Mouse (Mus musculus) bone marrow, adult 2 months (tissue): ENCODE measurements around the gene Flywch2. TPM values are rescaled to one million over a fixed set of nuclear protein-coding genes. Genes with fewer than 3 reads are reported as not detected.

ENCODE experiments used
- H3K27ac ChIP-seq: fragments of 200-500 bp; 2 replicates; pipeline ENCODE4 v1.5.1; 2012; ENCODE audit warnings: low read depth, mild to moderate bottlenecking, control low read depth, inconsistent platforms, low read length; ENCODE audit not compliant: control insufficient read depth, poor library complexity, insufficient read depth
- H3K4me1 ChIP-seq: fragments of 200-500 bp; 2 replicates; pipeline ENCODE4 v1.6.1; 2011; ENCODE audit warnings: low read length; ENCODE audit not compliant: control insufficient read depth, insufficient read depth
- H3K4me3 ChIP-seq: fragments of 200-500 bp; replicated peaks from 2 replicates; pipeline ENCODE3; 2011; ENCODE audit warnings: mild to moderate bottlenecking, low read depth, low read length, control low read depth; ENCODE audit not compliant: control insufficient read depth
- CTCF ChIP-seq: fragments of 200-500 bp; IDR thresholded peaks from 2 replicates; pipeline ENCODE4 v1.5.1; 2011; ENCODE audit warnings: low read length, control low read depth; ENCODE audit not compliant: control insufficient read depth, insufficient read depth
- POLR2A ChIP-seq: fragments of 200-500 bp; IDR thresholded peaks from 2 replicates; pipeline ENCODE4 v1.6.1; 2011; ENCODE audit warnings: low read depth, mild to moderate bottlenecking, control low read depth, low read length, borderline replicate concordance; ENCODE audit not compliant: control insufficient read depth
- WGBS: fragments of 180-500 bp; shearing (Covaris S2); methylation state at CpG from one replicate; pipeline ENCODE4 v1.1.7; 2018; 5-methylcytosine and 5-hydroxymethylcytosine counted together
- polyA plus RNA-seq: library from polyadenylated mRNA; stranded (reverse); fragments of >200 nt; gene quantifications from 2 replicates; pipeline ENCODE4 v1.2.4, GENCODE M21; 2011; ENCODE audit warnings: low replicate concordance; ENCODE audit not compliant: missing spikeins, insufficient read depth, insufficient read length

Gene Flywch2
- polyA plus RNA-seq, 1 experiment, result not detected

DNA sequence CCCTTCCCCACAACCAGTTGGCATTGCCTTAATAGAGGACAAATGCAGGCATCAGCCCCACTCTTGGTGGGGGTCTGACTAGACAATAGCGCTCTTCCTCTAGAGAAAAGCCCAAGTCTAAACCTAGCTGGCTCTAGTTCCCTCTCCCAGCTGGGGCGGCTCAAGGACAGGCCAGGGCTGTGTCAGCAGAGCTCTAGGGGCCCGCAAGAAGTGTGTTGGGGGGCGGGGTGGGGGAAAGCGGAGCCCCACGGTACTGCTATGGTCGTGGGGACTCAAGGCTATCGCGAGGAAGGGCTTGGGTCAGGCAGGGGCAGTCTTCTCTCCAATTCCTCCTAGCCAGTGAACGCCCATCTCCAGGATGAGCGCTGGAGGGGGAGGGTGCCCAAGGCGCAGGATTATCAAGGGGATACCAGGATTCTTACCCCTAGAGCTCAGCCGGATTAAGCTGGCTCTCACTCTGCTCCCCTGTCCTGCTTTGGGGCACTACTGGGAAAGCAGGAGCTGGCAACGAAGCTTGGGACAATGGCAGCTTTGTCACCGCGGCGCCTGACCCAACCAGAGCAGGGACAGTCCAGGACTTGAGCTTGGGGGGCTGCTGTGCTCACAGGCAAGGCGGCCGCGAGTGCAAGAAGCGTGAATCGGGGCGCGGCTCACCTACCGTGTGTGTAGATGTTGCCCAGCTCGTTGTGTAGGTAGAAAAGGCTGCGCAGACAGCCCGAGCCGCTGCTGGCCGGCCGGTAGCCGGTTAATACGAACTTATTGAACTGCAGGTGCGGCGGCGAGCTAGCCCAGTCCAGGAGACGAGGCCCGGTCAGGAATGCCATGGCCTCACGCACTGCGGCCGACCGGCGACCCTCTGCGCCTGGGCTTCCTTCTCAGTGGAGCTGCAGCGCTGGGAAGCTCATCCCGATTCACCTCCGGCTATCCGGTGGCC lies 46.4 kb downstream of the Flywch2 start:
- Histone ChIP-seq H3K4me1 (peaks cover 1% of the 10 kb centered on the region), H3K27ac (peak overlapping the region; percentile 20; the same call in 1 of the 2 replicates), H3K4me3 (peak overlapping the region; percentile 67)
- TF ChIP-seq CTCF (no peak), POLR2A (no peak)
- WGBS, result 4% methylated on average over 48 of the region's 48 CpGs

GRCm38 (mm10) chr17:23738836-23739201 lies 47.1 kb downstream of the Flywch2 start:
- peaks cover 1% of the 10 kb centered on the region for H3K4me1 ChIP-seq
- H3K27ac ChIP-seq, result no peak overlapping the region
- H3K4me3 ChIP-seq, result no peak overlapping the region
- no peak for TF ChIP-seq POLR2A
- no peak for TF ChIP-seq CTCF
- 80% methylated on average over 2 of the region's 2 CpGs for WGBS

DNA sequence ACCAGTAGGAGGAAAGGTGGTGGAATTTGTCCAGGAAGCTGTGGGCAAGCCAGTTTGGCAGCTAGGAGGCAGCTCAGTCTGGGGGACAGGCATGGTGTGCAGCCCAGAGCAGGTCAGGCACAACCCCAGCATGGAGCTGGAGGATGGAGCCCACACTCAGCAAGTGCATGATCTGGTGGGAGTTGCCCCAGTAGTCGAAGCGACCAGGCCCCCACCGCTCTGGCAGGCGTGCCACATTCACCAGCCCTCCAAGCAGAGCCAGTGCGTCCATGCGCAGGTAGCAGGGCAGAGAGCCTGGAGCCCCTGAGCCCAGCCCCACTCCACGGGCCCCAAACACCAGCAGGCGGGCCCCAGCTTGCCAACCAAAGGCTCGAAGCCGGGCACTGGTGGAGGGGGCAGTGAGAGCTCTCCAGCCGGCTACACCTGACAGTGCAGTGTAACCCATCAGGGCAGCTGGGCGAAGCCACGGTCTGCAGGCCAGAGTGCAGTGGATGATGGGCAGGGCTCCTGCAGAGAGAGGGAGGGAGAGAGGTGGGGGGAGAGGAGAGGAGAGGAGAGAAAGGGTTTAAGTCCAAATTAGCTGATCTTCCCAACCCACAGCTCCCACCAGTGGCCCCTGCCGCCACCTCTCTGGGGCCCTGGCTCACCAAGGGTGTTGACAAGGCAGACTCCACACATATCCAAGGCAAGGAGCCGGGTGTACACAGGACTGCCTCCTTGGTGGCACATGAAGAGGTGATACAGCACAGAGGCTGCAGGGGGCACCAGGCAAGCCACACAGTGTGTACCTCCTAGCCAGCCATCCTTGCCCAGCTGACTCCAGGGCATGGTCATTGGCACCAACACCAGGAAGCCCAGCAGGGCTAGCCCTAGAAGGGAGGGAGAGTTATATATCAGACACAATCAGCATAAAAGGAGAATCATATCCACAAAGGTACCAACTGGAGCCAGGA lies 48.1 kb downstream of the Flywch2 start:
- no peak overlapping the region for H3K27ac ChIP-seq
- 85% methylated on average over 15 of the region's 15 CpGs for WGBS
- H3K4me1 ChIP-seq, result peaks cover 1% of the 10 kb centered on the region
- TF ChIP-seq CTCF, result no peak
- no peak for TF ChIP-seq POLR2A
- H3K4me3 ChIP-seq, result no peak overlapping the region

GRCm38 (mm10) chr17:23734341-23734740 lies 51.5 kb downstream of the Flywch2 start:
- TF ChIP-seq POLR2A (no peak), CTCF (no peak)
- H3K4me1 ChIP-seq, result no peaks in the 10 kb centered on the region
- 95% methylated on average over 1 of the region's 1 CpGs for WGBS
- no peak overlapping the region for H3K4me3 ChIP-seq
- no peak overlapping the region for H3K27ac ChIP-seq

GRCm38 (mm10) chr17:23730441-23730840 lies 55.4 kb downstream of the Flywch2 start:
- 77% methylated on average over 1 of the region's 1 CpGs for WGBS
- Histone ChIP-seq H3K4me3 (no peak overlapping the region), H3K4me1 (no peaks in the 10 kb centered on the region; the same call in 1 of the 2 replicates), H3K27ac (no peak overlapping the region)
- no peak for TF ChIP-seq POLR2A
- no peak for TF ChIP-seq CTCF

Other genes with a start within 250 kb of the Flywch2 start
- 3.6 and 4.3 TPM in 2 replicates for gene Zfp213, start 221.8 kb downstream of the Flywch2 start, polyA plus RNA-seq
- gene Zfp13, start 186.6 kb downstream of the Flywch2 start, polyA plus RNA-seq, result not detected in 2 replicates
- 4.2 TPM in 1 of 2 replicates, not detected in the other for gene Zscan10, start 185.2 kb downstream of the Flywch2 start, polyA plus RNA-seq
- gene Mmp25, start 140.8 kb downstream of the Flywch2 start, polyA plus RNA-seq, result 4.8 and 18.0 TPM in 2 replicates
- gene Bicdl2, start 125.6 kb downstream of the Flywch2 start, polyA plus RNA-seq, result 0.66 and 2.2 TPM in 2 replicates
- 28.3 and 54.3 TPM in 2 replicates for gene Hcfc1r1, start 112.5 kb downstream of the Flywch2 start, polyA plus RNA-seq
- 15.1 and 27.9 TPM in 2 replicates for gene Thoc6, start 112.2 kb downstream of the Flywch2 start, polyA plus RNA-seq
- 18.0 TPM in 1 of 2 replicates, not detected in the other for gene Tnfrsf12a, start 108.6 kb downstream of the Flywch2 start, polyA plus RNA-seq
- 4.2 TPM in 1 of 2 replicates, not detected in the other for gene Cldn6, start 106.8 kb downstream of the Flywch2 start, polyA plus RNA-seq
- gene Cldn9, start 102.1 kb downstream of the Flywch2 start, polyA plus RNA-seq, result not detected in 2 replicates
- 0.90 and 3.5 TPM in 2 replicates for gene 1520401A03Rik, start 63.3 kb downstream of the Flywch2 start, polyA plus RNA-seq
- 48.5 and 85.5 TPM in 2 replicates for gene Pkmyt1, start 59.7 kb downstream of the Flywch2 start, polyA plus RNA-seq
- 6.4 and 8.1 TPM in 2 replicates for gene Paqr4, start 45.2 kb downstream of the Flywch2 start, polyA plus RNA-seq
- gene Kremen2, start 40.2 kb downstream of the Flywch2 start, polyA plus RNA-seq, result not detected in 2 replicates
- gene Flywch1, start 14.5 kb downstream of the Flywch2 start, polyA plus RNA-seq, result 5.5 and 11.2 TPM in 2 replicates
- gene Srrm2, start 4.5 kb upstream of the Flywch2 start, polyA plus RNA-seq, result 328 and 487 TPM in 2 replicates
- 185 and 239 TPM in 2 replicates for gene Elob, start 43.1 kb upstream of the Flywch2 start, polyA plus RNA-seq
- not detected in 2 replicates for gene Prss33, start 50.0 kb upstream of the Flywch2 start, polyA plus RNA-seq
- not detected in 2 replicates for gene Prss32, start 57.8 kb upstream of the Flywch2 start, polyA plus RNA-seq
- gene Prss41, start 58.1 kb upstream of the Flywch2 start, polyA plus RNA-seq, result not detected in 2 replicates
- gene Prss21, start 82.0 kb upstream of the Flywch2 start, polyA plus RNA-seq, result not detected in 2 replicates
- not detected in 2 replicates for gene Dcpp1, start 94.8 kb upstream of the Flywch2 start, polyA plus RNA-seq
- not detected in 2 replicates for gene Dcpp2, start 94.8 kb upstream of the Flywch2 start, polyA plus RNA-seq
- gene Dcpp3, start 131.4 kb upstream of the Flywch2 start, polyA plus RNA-seq, result not detected in 2 replicates
- not detected in 2 replicates for gene Sbp, start 155.6 kb upstream of the Flywch2 start, polyA plus RNA-seq
- gene Sbpl, start 169.2 kb upstream of the Flywch2 start, polyA plus RNA-seq, result not detected in 2 replicates
- gene Prss30, start 194.5 kb upstream of the Flywch2 start, polyA plus RNA-seq, result 6.8 TPM in 1 of 2 replicates, not detected in the other
- gene Prss22, start 212.0 kb upstream of the Flywch2 start, polyA plus RNA-seq, result not detected in 2 replicates